Mouse (Mus musculus): Measurements from ENCODE around the gene Mthfd2.

DNA sequence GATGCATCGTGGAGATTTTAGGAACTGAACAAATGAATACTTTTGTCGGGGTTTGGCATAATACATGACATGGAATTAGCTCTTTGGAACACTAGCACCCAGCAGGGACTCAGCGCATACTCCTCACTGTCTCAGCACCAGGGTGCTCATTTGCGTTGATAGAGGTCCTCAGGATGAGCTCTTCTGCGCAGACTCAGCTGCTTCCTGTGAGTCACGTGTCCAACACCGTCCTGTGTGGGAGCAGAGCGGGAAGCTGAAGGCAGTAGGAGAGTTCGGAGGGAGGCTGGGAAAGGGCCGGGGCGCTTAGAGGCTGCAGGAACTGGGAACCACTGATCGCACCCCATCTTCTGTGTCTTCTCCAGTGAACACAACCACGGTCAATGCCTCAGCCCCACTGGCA, 48.6 kb downstream of the Mthfd2 start:
- TF ChIP-seq CTCF (IDR thresholded peaks at IDR 0.05; ENCODE audit: control insufficient read depth, insufficient read depth, insufficient read length): no peak
- TF ChIP-seq FOSL1 (IDR thresholded peaks at IDR 0.05; ENCODE audit: insufficient read depth, low read length, poor library complexity, severe bottlenecking): no peak
- TF ChIP-seq MYOG (IDR thresholded peaks at IDR 0.05; ENCODE audit: control insufficient read depth, extremely low read depth, insufficient read length): no peak
- peak; percentile 50 for TF ChIP-seq USF1 (IDR thresholded peaks at IDR 0.05; ENCODE audit: low read depth)
- TF ChIP-seq MAX (IDR thresholded peaks at IDR 0.05): no peak
- TF ChIP-seq CEBPB (IDR thresholded peaks at IDR 0.05; ENCODE audit: low read depth): no peak

Data from C2C12 (cell line).